Mouse (Mus musculus): Measurements from ENCODE around the gene Klf12. TPM values are rescaled to one million over a fixed set of nuclear protein-coding genes. Genes with fewer than 3 reads are reported as not detected.

Klf12 gene
- total RNA-seq, 4 experiments from 2014 or later = 38.9 to 52.1 (median 45.3) TPM

DNA sequence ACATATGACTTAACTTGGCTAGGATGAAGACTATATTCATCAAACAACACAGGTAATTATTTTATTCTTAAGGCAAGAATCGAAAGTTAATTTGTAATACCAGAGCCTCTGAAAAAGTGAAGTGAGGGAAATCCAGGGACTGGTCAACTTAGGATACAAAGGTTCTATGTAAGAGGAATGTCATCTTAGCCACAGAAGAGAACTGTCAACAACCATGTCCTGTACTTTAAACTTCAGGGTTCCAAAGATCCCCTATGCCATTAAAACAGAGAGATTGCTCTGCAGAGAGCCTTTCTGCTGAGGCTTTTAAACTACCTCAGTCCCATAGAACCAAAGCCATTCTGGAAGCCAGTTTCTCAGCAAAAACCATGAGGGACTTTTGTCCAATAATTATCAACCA is 144.1 kb downstream of the Klf12 start:
- no peak for DNase-seq (ENCODE audit: low spot score in 2 of 2)

DNA sequence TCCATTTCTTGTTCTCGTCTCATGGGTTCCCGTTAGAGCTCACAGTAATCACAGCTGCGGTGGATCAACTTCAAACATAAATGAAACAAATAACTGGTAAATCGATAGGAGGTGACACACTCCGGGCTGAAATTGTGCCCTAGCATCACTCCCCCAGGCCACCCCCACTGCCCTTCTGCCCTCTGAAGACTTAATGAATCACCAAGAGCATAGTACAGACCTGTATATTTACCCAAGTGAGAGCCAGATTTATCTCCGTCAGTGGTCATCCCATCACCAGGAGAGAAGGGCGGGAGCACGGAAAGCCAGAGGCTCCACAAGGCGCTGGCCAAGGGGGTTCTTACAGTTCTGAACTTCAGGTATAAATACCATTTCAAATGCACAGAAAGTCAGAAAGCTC is 150.2 kb downstream of the Klf12 start:
- no peak for DNase-seq (ENCODE audit: low spot score in 2 of 2)

DNA sequence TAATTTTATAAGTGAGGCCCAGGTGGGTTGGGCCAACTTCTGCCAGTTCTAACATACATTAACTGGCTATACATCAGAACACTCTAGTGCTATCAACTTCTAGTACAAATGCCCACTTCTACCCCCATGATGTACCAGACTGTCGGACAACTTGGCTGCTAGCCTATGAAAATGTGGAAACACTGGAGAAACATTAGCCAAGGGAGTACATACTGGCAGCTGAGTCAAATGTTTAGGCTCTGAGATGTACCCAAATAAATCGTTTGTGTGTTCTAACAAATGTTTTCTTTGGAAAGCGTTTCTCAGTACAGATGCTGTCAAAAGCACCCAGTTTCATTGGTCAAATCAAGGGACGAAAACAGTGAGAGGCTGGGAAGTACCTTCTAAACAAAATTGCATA is 152.0 kb downstream of the Klf12 start:
- no peak for DNase-seq (ENCODE audit: low spot score in 2 of 2)

DNA sequence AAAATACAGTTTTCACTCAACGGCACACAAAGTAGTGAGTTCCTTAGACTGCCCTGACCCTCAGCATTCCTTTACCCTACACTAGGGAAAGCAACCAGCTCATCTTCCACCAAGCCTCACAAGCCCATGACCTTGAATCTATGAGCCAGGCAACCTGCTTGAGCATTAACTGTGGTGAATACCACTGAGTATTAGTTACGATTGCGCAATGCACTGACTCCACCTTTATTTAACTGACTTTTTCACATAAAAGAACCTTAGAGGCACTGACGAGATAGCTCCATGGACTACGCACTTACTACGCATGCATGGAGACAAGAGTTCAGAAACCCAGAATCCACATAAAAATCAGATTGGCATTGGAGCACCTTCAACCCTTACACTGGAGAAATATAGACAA is 158.4 kb downstream of the Klf12 start:
- DNase-seq (ENCODE audit: low spot score in 2 of 2) = no peak

DNA sequence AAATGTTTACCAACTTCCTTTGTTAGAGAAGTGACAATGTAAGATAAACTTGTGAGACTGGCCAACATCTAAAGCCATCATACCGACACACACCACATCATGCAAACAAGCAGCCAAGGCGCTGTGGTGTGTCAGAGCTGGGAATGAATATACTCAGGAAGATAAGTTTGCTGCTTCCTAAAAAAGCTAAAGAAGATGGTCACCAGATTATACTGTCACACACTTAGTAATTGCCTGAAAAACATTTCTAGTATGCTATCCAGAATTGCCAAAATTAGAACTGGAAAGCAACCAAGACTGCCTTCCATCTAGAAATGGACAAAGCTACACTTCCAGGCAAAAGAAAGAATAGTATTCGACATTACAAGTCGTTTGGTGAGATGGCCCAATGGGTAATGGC is 163.4 kb downstream of the Klf12 start:
- DNase-seq (ENCODE audit: low spot score in 2 of 2) = no peak

DNA sequence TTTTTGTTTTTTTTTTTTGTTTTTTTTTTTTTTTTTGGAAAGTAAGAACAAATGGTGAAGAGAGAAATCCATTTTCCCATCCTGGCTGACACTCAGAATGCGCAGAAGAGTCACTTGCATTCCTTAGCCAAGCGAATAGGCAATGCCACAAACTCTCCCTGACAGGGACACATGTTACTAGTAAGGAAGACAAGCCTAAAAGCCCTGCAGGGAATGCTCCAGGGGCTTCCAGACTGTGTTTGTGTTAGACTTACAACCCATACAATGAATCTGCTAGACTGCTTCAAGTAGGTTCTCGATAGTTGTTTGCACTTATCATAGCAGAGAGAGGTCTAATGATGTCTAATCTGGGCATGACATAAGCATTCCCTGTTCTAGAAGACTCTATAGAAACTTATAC is 164.6 kb downstream of the Klf12 start:
- DNase-seq (ENCODE audit: low spot score in 2 of 2) = no peak

DNA sequence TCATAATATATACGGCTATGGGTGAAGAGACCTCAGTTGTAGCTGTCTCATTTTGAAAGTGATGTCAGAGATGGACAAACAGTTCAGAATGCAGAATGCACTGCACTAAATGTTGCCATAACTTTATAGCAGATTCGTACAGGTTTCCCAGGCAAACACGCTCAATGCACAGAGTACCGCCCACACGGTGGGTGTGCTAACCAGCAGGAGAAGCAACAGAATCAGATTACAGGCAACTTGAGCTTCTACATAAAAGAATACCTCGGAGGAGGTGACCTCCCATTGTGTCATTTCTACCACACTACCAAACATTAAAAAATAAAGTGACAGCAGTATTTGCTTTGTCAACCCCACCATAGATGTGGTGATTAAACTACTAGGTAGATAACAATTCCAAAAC is 171.1 kb downstream of the Klf12 start:
- no peak for DNase-seq (ENCODE audit: low spot score in 2 of 2)

DNA sequence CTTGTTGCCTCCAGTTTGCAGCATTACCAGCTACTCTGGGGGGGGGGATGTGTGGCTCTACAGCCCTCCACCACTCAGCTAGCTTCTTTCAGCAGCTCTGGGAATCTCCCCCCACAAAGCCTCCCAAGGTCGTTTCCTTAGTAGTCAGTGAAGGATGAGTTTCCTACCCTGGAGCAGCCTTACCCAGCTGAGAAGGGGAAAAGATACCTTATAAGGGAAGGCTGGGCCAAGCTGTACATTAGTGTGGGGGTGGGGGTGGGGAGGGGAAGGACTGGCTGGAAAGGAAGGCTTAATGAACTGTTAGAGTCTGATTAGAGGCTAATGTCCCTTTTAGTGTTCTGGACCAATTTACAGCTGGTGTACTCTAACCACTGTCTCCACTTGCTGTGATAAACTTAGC is 172.7 kb downstream of the Klf12 start:
- no peak for DNase-seq (ENCODE audit: low spot score in 2 of 2)

DNA sequence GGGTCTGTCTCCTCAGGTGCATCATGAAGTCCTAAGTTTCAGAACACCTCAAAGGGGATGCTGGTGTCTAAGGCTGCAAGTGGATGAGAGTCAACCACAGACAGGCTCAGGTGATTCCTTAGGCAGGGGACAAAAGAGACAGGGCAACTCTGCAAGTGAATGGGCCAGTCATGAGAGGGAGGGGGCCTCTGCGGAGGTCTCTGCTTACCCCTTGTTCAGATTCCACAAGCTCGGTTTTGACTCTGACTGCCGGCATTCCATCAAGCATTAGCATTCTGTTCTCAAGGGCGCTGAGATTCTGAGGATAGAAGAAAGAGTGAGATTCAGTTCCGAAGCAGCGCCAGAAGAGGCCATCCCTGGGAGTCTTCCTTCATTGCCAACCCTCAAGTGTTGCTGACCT is 174.9 kb downstream of the Klf12 start:
- DNase-seq (ENCODE audit: low spot score in 2 of 2) = no peak

DNA sequence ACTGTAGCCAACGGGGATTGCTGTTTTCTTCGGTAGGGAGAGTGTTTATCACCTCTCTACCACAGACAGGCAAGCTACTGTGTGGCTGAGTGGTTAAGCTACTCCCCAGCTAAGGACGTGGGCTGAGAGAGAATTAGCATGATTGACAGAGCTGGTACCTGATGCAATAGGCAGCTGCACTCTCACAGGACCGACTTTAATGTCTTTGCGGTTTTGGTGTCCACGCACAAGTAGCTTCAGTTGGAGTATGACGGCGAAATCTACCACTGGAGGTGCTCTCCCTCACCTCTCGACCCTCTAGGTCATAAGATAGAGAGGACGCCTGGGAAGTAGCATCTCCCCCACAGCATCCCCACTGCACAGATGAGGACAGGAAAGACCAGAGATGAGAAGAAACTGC is 178.9 kb downstream of the Klf12 start:
- no peak for DNase-seq (ENCODE audit: low spot score in 2 of 2)

DNA sequence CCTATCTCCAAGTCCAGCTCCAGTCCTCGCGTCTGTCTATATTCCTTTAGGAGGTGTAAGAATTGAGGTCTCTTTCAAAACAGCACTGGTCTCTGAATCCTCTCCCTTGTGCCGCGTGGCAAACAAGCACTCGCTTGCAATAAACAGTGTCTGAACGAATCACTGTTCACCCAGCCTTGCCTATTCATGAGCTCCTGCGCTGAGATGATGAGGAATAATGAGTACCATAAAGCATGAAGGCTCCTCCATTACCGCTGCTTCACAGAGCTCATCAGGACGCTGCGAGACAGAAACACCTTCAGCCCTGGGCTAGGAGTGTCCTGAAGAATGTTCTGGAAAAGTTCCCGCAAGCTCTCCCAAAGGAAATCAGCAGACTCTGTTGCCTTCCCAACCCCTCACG is 179.7 kb downstream of the Klf12 start:
- no peak for DNase-seq (ENCODE audit: low spot score in 2 of 2)

DNA sequence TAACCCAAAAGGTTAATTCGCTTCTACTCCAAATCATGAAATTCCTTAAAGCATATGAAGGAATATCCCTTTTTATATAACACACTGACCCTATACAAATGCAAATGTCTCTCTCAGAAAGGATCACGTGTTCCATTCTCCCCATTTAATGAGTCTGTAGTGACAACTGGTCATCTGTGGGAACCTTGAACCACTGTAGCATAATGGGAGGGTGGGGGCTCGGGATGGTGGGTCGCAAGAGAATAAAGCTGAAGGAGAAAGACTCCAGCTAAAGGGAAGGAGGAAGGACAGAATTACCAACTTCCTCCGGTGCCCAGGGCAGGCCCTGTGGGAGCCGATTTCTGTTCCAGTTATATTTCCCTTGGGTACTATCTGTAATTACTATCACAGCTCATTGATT is 180.7 kb downstream of the Klf12 start:
- no peak for DNase-seq (ENCODE audit: low spot score in 2 of 2)

DNA sequence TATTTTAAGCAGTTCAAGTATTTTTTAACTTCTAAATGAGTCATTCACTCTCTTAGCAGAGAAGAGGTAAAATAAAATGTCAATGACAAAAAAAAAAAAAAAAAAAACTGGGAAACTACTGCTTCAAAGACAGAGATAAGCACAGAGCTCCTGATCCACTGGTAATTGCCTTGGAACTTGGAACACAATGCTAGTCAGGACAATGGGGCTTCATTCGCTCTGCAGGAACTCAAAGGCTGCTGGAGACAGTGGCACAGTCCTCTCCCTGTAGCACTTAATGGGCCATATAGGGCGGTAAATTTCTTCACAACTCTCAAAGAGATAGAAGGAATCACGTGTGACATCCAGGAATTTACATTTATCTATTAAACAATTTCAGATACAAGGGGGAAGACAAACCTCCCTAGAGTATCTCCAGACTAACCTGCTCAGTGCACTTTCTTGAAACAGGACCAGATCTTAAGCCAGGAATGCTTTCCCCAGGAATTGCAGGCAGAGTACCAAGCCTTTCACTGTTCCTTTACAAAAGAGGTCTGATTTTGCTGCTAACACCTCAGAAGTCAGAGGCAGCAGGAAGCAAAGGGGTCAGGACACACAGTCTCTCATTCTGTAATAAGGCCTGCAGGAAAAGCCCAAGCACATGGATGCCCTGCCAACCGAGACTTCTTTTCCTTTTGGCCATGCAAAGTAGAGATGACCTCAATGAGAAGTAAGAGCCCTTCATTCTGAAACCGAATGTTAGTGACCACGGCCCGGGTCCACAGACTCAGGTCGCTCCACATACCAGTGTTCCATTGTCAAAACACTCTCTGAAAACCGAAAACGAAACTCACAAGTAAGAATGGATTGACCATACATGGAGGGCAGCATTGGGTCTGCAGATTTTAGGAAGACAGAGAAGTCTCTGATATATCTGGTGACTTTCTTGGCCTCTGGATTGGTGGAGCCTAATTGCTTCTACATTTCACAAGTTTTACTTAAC is 187.0 kb downstream of the Klf12 start:
- DNase-seq (ENCODE audit: low spot score in 2 of 2) = no peak

DNA sequence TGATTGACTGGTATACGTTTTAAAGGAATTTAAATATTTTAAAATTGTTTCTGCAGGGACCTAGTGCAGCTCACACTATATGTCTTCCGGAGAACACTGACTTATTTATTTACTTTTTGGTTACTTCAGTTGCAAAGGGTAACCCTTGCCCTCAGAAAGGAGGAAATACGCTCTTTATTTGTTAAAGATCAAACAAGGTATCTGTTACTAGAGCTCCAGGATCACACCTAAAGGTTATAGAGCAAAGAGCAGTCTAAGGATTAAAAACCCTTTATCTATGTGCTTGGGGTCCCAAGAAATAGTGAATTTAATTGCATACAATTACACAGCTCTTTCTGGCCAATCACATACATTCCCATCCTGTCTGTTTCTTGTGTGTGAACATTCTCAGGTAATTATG is 188.7 kb downstream of the Klf12 start:
- DNase-seq (ENCODE audit: low spot score in 2 of 2) = no peak

DNA sequence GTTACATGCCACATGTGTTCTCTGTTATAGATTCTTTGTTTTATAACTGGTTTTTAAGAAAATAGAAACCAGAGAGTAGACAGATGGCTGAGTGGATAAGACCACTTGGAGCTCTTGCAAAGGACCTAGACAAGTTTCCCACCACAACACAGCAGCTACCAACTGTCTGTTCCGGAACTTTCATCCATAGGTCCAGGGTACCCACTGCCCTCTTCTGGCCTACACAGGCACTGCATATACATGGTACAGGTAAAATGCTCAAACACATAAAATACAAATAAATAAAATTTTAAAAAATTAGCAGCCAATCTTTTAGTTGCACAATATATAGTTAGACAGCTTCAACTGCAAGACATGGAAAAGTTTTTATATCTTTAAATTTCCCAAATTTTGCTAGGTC is 194.0 kb downstream of the Klf12 start:
- no peak for DNase-seq (ENCODE audit: low spot score in 2 of 2)

DNA sequence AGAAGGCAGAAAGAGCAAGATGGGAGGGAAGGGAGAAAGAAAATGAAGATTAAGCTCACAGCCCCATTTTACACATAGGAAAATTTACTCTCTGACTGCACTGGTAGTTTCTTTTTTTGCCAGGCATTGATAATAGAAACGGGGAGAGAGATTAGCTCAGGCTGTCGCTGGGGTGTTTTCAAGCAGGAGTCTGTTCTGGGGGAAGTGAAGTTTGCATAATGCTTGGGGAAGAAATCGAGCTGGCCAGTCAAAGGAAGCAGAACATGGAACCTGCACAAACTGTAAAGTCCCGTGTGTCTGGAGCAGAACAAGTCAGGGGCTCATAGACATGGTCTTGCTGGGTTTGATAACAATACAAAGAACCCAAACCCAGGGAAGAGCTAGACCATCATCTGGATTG is 204.9 kb downstream of the Klf12 start:
- no peak for DNase-seq (ENCODE audit: low spot score in 2 of 2)

DNA sequence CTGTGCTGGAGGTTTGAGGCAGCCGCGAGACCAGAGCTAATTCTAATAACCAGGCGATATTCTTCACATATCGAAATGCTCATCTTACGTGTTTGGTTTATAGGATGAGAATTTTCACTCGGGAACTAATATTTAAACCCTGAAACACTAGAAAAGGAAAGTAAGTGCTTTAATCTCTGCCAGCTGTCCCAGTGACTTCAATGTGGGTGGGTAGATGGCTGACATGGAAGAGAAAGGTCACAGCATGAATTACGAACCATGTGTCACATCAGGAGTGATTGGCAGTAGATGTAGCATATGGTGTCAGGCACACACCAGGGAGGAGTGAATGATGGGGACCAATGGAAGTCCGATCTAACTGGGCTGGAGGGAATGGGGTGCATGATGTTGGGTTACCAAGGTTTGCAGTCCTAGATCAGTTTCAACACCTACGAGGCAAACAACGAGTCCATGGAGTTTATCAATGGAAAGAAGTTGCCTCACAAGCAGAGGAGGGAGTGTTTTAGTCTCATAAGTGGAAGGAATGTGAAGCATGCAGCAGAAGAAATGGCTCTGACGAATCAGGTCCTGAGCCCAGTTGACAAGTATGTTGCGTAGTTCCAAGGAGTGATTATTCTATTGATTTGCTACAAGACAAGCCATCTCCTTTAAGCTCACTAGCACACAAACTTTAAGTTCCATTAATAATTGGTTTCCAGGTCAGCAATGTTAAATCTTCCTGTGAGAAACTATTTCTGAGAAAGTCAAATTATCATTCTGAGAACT is 211.9 kb downstream of the Klf12 start:
- no peak for DNase-seq (ENCODE audit: low spot score in 2 of 2)

DNA sequence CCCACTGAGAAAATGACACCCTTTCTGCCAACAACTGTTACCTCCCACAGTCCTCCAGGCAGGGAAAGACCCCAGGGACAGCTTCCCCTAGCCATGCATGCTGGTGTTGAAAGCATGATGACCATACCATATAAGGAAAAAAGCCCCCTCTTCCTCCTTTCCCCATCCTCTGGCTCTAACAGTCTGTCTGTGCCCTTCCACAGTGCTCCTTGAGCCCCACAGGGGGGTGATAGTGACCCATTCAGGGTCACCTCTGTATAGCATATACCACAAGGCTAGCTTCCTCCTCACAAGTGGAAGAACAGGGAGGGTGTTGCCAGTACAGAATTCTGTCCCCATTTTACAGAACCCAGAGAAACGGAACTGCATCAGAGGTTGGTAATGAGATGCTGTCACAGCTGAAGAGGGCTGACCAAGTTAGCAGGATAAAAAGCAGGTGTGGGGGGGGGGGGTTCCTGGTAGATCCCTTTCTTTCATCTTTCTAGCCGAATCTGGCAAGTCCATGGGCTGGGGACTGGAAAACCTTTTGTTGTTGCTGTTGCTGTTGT is 214.9 kb downstream of the Klf12 start:
- DNase-seq (ENCODE audit: low spot score in 2 of 2) = no peak

DNA sequence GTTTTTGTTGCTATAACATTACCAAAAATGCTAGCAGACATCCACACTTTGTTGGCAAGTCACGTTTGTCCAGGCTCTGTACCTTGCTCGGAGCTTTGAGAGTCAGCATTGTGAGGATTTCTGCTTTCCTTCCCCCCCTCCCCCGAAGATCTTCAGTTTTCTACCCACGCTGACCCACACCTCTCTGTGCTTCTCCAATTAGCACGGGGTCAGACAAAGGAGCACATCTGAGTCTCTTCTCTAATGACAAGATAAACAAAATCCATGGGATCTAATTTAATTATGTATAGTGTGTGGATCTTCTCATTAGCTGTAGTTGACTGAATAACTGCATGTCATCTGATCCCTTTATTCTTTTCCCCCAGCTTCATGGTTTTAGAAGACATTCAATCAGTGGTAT is 215.8 kb downstream of the Klf12 start:
- no peak for DNase-seq (ENCODE audit: low spot score in 2 of 2)

DNA sequence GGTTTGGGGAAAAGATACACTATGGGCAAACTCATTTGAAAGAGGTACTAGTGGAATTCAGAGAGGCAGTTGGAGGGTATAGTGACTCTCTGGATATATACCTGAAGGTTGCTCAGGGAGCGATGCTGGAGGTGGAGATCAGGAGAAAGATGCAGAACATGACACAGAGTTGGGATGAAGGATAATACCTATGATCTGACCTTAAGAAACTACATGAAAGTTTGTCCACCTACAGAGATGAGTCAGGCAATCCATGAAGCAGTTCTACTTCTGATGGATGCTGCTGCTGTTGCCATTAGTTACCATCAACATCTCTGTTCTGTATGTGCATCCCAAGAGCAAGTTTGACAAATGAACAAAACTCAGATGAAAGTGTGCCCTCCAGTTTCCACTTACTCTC is 222.0 kb downstream of the Klf12 start:
- DNase-seq (ENCODE audit: low spot score in 2 of 2) = no peak

DNA sequence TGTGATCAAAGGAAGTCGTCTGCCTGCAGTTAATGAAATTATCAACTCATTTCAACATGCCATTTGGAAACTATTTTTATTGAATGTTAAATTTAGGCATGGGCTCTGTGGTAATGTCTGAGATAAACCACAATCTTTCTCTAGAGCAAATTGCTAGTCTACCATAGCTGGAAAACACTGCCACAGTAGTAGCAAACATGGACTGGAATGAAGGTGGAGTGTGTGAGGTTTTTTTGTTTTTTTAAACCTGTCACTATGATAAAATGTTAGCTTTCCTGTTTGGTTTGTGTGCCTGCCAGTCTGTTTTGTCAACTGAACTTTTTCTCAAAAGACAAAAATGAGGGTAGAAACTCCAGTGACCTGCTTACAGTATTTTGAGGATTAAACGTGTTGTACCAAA is 230.3 kb downstream of the Klf12 start:
- DNase-seq (ENCODE audit: low spot score in 2 of 2) = no peak

DNA sequence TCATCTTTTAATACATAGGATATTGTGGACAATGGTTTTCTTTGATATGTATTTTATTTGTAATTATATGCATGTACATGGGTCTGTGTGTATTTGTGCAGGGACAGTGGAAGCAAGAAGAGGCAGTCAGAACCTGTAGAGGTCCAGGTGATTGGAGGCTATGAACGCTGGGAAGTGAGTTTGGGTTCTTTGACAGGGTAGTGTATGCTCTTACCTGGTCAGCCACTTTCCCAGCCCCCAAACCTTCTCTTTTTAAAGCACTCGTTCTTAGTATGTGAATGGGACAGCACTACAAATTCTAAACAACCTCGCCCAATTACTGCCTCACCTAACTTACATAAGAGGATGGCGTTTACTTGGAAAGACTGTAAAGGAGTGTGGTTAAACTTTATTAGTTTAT is 231.0 kb downstream of the Klf12 start:
- DNase-seq (ENCODE audit: low spot score in 2 of 2) = no peak
